ENCODE assay signal across 26 mouse cellular contexts in genomic region chr6:52410711-52411110, GRCm38 (mm10).
DNase-seq lines count a peak whose midpoint lies in the region; ATAC-seq and TF ChIP-seq lines count a peak whose summit lies in the region.
"Had no signal": no experiment of that assay in that cellular context is flagged by ENCODE, and none has a peak within 500 bp of the region (broad histone marks: within the 10 kb centered on the region; RNA-seq: fewer than 3 reads in every experiment).

No protein-coding gene starts in this region.

- H3K4me3 ChIP-seq in kidney, embryonic 16.5 days (ENCODE audit: low read length), result no peak overlapping the region
- H3K4me3 ChIP-seq in lung, embryonic 16.5 days (ENCODE audit: low read length), result no peak overlapping the region
- H3K4me3 ChIP-seq in embryonic fibroblast, embryonic 13.5 days (ENCODE audit: insufficient read depth, low read length), result no peak overlapping the region
- H3K4me3 ChIP-seq in stomach, postnatal 0 days (ENCODE audit: low read depth, low read length), result no peak overlapping the region
- no peak overlapping the region for H3K4me3 ChIP-seq in midbrain, embryonic 10.5 days
- H3K4me3 ChIP-seq: erythroblast, embryonic 14.5 days; heart, embryonic 13.5 days; midbrain, embryonic 13.5 days had no signal

- TF ChIP-seq POLR2A in embryonic fibroblast, embryonic 13.5 days (IDR thresholded peaks at IDR 0.05; ENCODE audit: low read depth, low read length), result no peak

- H3K36me3 ChIP-seq in kidney, embryonic 16.5 days (ENCODE audit: insufficient read depth, low read length), result no peaks in the 10 kb centered on the region
- no peaks in the 10 kb centered on the region for H3K36me3 ChIP-seq in lung, embryonic 16.5 days (ENCODE audit: control insufficient read depth, insufficient read depth, low read length)
- H3K36me3 ChIP-seq in stomach, postnatal 0 days (ENCODE audit: control insufficient read depth, insufficient read depth, low read length), result no peaks in the 10 kb centered on the region
- no peaks in the 10 kb centered on the region for H3K36me3 ChIP-seq in midbrain, embryonic 10.5 days
- H3K36me3 ChIP-seq: heart, embryonic 13.5 days; midbrain, embryonic 13.5 days had no signal

- 34% methylated on average over 5 of the region's 5 CpGs for WGBS in kidney, embryonic 16.5 days
- 24% methylated on average over 5 of the region's 5 CpGs for WGBS in lung, embryonic 16.5 days
- WGBS in stomach, postnatal 0 days, result 46% methylated on average over 5 of the region's 5 CpGs
- 81% methylated on average over 5 of the region's 5 CpGs for WGBS in midbrain, embryonic 10.5 days

- no peak overlapping the region for H3K4me2 ChIP-seq in kidney, embryonic 16.5 days (replicated peaks; ENCODE audit: low read depth, low read length)
- H3K4me2 ChIP-seq in lung, embryonic 16.5 days (ENCODE audit: low read depth, low read length), result no peak overlapping the region
- H3K4me2 ChIP-seq in stomach, postnatal 0 days (replicated peaks; ENCODE audit: low read depth), result no peak overlapping the region
- H3K4me2 ChIP-seq: heart, embryonic 13.5 days; hindbrain, embryonic 14.5 days; midbrain, embryonic 13.5 days had no signal

- peaks cover 4% of the 10 kb centered on the region; the same call in 1 of the 2 replicates for H3K4me1 ChIP-seq in kidney, embryonic 16.5 days (ENCODE audit: insufficient read depth, low read length)
- H3K4me1 ChIP-seq in lung, embryonic 16.5 days (replicated peaks; ENCODE audit: control insufficient read depth, insufficient read depth, low read length), result 0 out of 2 replicates have a peak, but pooled peaks cover 10% of the 10 kb centered on the region
- peaks cover 14% of the 10 kb centered on the region for H3K4me1 ChIP-seq in embryonic fibroblast, embryonic 13.5 days (ENCODE audit: control insufficient read depth, insufficient read depth, low read length)
- no peaks in the 10 kb centered on the region for H3K4me1 ChIP-seq in stomach, postnatal 0 days (replicated peaks; ENCODE audit: control insufficient read depth, insufficient read depth)
- H3K4me1 ChIP-seq in midbrain, embryonic 10.5 days, result no peaks in the 10 kb centered on the region
- H3K4me1 ChIP-seq: heart, embryonic 13.5 days; midbrain, embryonic 13.5 days had no signal

- no peak overlapping the region for H3K9ac ChIP-seq in kidney, embryonic 16.5 days (replicated peaks; ENCODE audit: low read length)
- no peak overlapping the region for H3K9ac ChIP-seq in lung, embryonic 16.5 days (ENCODE audit: low read length)
- H3K9ac ChIP-seq in stomach, postnatal 0 days (ENCODE audit: low read length), result no peak overlapping the region
- H3K9ac ChIP-seq: forebrain, postnatal 0 days; heart, embryonic 13.5 days; hindbrain, embryonic 14.5 days; liver, embryonic 14.5 days; midbrain, embryonic 13.5 days had no signal

- H3K9me3 ChIP-seq in kidney, embryonic 16.5 days (ENCODE audit: low read length), result peaks cover 4% of the 10 kb centered on the region; the same call in 1 of the 2 replicates
- H3K9me3 ChIP-seq in lung, embryonic 16.5 days (ENCODE audit: control insufficient read depth, low read length), result no peaks in the 10 kb centered on the region
- no peaks in the 10 kb centered on the region for H3K9me3 ChIP-seq in stomach, postnatal 0 days (ENCODE audit: control insufficient read depth, low read length)
- no peaks in the 10 kb centered on the region for H3K9me3 ChIP-seq in midbrain, embryonic 10.5 days (replicated peaks)
- H3K9me3 ChIP-seq: heart, embryonic 13.5 days; midbrain, embryonic 13.5 days had no signal

- no peak for ATAC-seq in kidney, embryonic 16.5 days (ENCODE audit: low FRiP score, low TSS enrichment)
- peak; percentile 87; the same call in 1 of the 2 replicates for ATAC-seq in lung, embryonic 16.5 days (ENCODE audit: low read depth)
- peak; percentile 26; the same call in 1 of the 2 replicates for ATAC-seq in stomach, postnatal 0 days (ENCODE audit: low FRiP score, low TSS enrichment)
- ATAC-seq: CD4-positive, CD25-positive, alpha-beta regulatory T cell, adult 4 months; forebrain, postnatal 0 days; midbrain, embryonic 13.5 days had no signal

- no peak for TF ChIP-seq CTCF in embryonic fibroblast, embryonic 13.5 days (IDR thresholded peaks at IDR 0.05; ENCODE audit: borderline replicate concordance, insufficient read depth, low read length)
- no peak for TF ChIP-seq CTCF in stomach, postnatal 0 days (IDR thresholded peaks at IDR 0.05; ENCODE audit: low read depth)

- no peak for TF ChIP-seq EP300 in stomach, postnatal 0 days (optimal IDR thresholded peaks at IDR 0.05)

- peak overlapping the region; percentile 49 for H3K27ac ChIP-seq in kidney, embryonic 16.5 days (ENCODE audit: low read length)
- H3K27ac ChIP-seq in lung, embryonic 16.5 days (ENCODE audit: low read length), result peak overlapping the region; percentile 61
- peak overlapping the region; percentile 100 for H3K27ac ChIP-seq in embryonic fibroblast, embryonic 13.5 days (ENCODE audit: insufficient read depth, low read length)
- no peak overlapping the region for H3K27ac ChIP-seq in stomach, postnatal 0 days (replicated peaks)
- no peak overlapping the region for H3K27ac ChIP-seq in midbrain, embryonic 10.5 days (replicated peaks)
- H3K27ac ChIP-seq: heart, embryonic 13.5 days; hindbrain, embryonic 14.5 days; liver, embryonic 14.5 days; midbrain, embryonic 13.5 days had no signal

- DNase-seq in kidney, postnatal 25 days, result no peak
- DNase-seq in lung, postnatal 10 days, result no peak
- no peak for DNase-seq in stomach, postnatal 0 days (ENCODE audit: low spot score)
- no peak for DNase-seq in heart, adult 18-20 months
- DNase-seq in midbrain, embryonic 10.5 days (ENCODE audit: low spot score), result no peak
- DNase-seq: cerebellum, adult 18-20 months; cerebellum, postnatal 10 days; forebrain, postnatal 0 days; heart, postnatal 10 days; kidney, adult 9 months; layer of hippocampus, postnatal 36 days; left cerebral cortex, postnatal 4 days; liver; right cerebral cortex, postnatal 25 days; spleen, adult 18-20 months; thymus, adult 2 months; thymus, postnatal 4 days had no signal

- no peaks in the 10 kb centered on the region for H3K27me3 ChIP-seq in kidney, embryonic 16.5 days (ENCODE audit: insufficient read depth, low read length)
- H3K27me3 ChIP-seq in lung, embryonic 16.5 days (ENCODE audit: control insufficient read depth, insufficient read depth, low read depth, low read length), result no peaks in the 10 kb centered on the region
- no peaks in the 10 kb centered on the region for H3K27me3 ChIP-seq in stomach, postnatal 0 days (ENCODE audit: control insufficient read depth, insufficient read depth, low read length)
- H3K27me3 ChIP-seq in midbrain, embryonic 10.5 days (ENCODE audit: low read depth, poor library complexity, severe bottlenecking), result no peaks in the 10 kb centered on the region
- H3K27me3 ChIP-seq: heart, embryonic 13.5 days; midbrain, embryonic 13.5 days had no signal

Comparison
In these comparisons a context has a peak if more than half of its experiments do, and no peak if none do; other contexts are left out.
1. H3K27ac ChIP-seq: peak in kidney, embryonic 16.5 days (single experiment), lung, embryonic 16.5 days (single experiment) and embryonic fibroblast, embryonic 13.5 days (single experiment); none in stomach, postnatal 0 days (single experiment) and midbrain, embryonic 10.5 days (single experiment).